Mouse (Mus musculus) embryo, embryonic 9.5 days (tissue): ENCODE results near the gene Stk11.
"Not testable (repeated sequence)": the region's sequence is repeated elsewhere in the genome, so short reads cannot be mapped to it uniquely, and the experiment has no call there.

Source experiments
- DNase-seq: peaks from one replicate; pipeline ENCODE4 v3.0.0-alpha.2; 2017; ENCODE audit errors: extremely low spot score

The Stk11 gene

GRCm38 (mm10) chr10:80157141-80157929 lies 41.7 kb downstream of the Stk11 start:
- DNase-seq: no peak

GRCm38 (mm10) chr10:80158307-80158986 lies 42.8 kb downstream of the Stk11 start:
- peak; percentile 79 for DNase-seq

GRCm38 (mm10) chr10:80159021-80159560 lies 43.5 kb downstream of the Stk11 start:
- DNase-seq: no peak

- peak; percentile 97 for DNase-seq
Measured at GRCm38 (mm10) chr10:80159561-80160454, 44.2 kb downstream of the Stk11 start.

- DNase-seq: peak; percentile 91
Measured at GRCm38 (mm10) chr10:80160455-80161371, 45.1 kb downstream of the Stk11 start.

- DNase-seq: peak; percentile 80
Measured at GRCm38 (mm10) chr10:80161522-80162242, 46.1 kb downstream of the Stk11 start.

GRCm38 (mm10) chr10:80162243-80162608 lies 46.6 kb downstream of the Stk11 start:
- DNase-seq: no peak

- no peak for DNase-seq
Measured at GRCm38 (mm10) chr10:80162716-80163299, 47.2 kb downstream of the Stk11 start.

- peak; percentile 25 for DNase-seq
Measured at GRCm38 (mm10) chr10:80163721-80164120, 48.1 kb downstream of the Stk11 start.

- DNase-seq: no peak
Measured at GRCm38 (mm10) chr10:80164161-80164997, 48.8 kb downstream of the Stk11 start.

GRCm38 (mm10) chr10:80164998-80165344 lies 49.4 kb downstream of the Stk11 start:
- DNase-seq: peak; percentile 96

- DNase-seq: peak; percentile 46
Measured at GRCm38 (mm10) chr10:80165392-80166128, 50.0 kb downstream of the Stk11 start, which contains the start of gene Cirbp. TSS of gene Cirbp (plus strand) at chr10:80165985.

GRCm38 (mm10) chr10:80166136-80166535 lies 50.5 kb downstream of the Stk11 start:
- DNase-seq: not testable (repeated sequence)

- peak; percentile 100 for DNase-seq
Measured at GRCm38 (mm10) chr10:80167460-80168037, 51.9 kb downstream of the Stk11 start.

GRCm38 (mm10) chr10:80168038-80168661 lies 52.5 kb downstream of the Stk11 start:
- DNase-seq: peak; percentile 94

GRCm38 (mm10) chr10:80169070-80169469 lies 53.5 kb downstream of the Stk11 start:
- DNase-seq: no peak

- DNase-seq: no peak
Measured at GRCm38 (mm10) chr10:80169651-80170050, 54.0 kb downstream of the Stk11 start.
